Mouse (Mus musculus) lung, postnatal 0 days (tissue): Measurements from ENCODE around the gene Cdc42bpb. TPM values are rescaled to one million over a fixed set of nuclear protein-coding genes. Genes with fewer than 3 reads are reported as not detected.

Experiments
- ATAC-seq: fragments of 200-750 bp; cut with Nextera tagmentation; 2 replicates; pipeline ENCODE4 v1.8.0; 2017; ENCODE audit warnings: moderate library complexity
- DNase-seq: peaks from one replicate; pipeline ENCODE4 v3.0.0-alpha.2; 2016; ENCODE audit warnings: low spot score
- H3K27ac ChIP-seq: fragments of 300-500 bp; sonication (generic); 2 replicates; pipeline ENCODE4 v1.5.1; 2014; ENCODE audit warnings: antibody characterized with exemption, mild to moderate bottlenecking, low read length, mixed read lengths
- H3K27me3 ChIP-seq: fragments of 300-500 bp; sonication (generic); replicated peaks from 2 replicates; pipeline ENCODE4 v1.6.1; 2014; ENCODE audit warnings: low read length, mixed read lengths; ENCODE audit not compliant: insufficient read depth
- H3K36me3 ChIP-seq: fragments of 300-500 bp; sonication (generic); 2 replicates; pipeline ENCODE4 v1.6.1; 2014; ENCODE audit warnings: low read length, mixed read lengths; ENCODE audit not compliant: insufficient read depth
- H3K4me1 ChIP-seq: fragments of 300-500 bp; sonication (generic); 2 replicates; pipeline ENCODE4 v1.6.1; 2014; ENCODE audit warnings: antibody characterized with exemption, low read depth, low read length, mixed read lengths; ENCODE audit not compliant: insufficient read depth
- H3K4me2 ChIP-seq: fragments of 300-500 bp; sonication (generic); replicated peaks from 2 replicates; pipeline ENCODE4 v1.6.1; 2014; ENCODE audit warnings: low read depth, mild to moderate bottlenecking, low read length, moderate library complexity, mixed read lengths
- H3K4me3 ChIP-seq: fragments of 300-500 bp; sonication (generic); 2 replicates; pipeline ENCODE4 v1.5.1; 2014; ENCODE audit warnings: low read depth, low read length
- H3K9ac ChIP-seq: fragments of 300-500 bp; sonication (generic); replicated peaks from 2 replicates; pipeline ENCODE4 v1.6.1; 2014; ENCODE audit warnings: low read depth, mild to moderate bottlenecking
- H3K9me3 ChIP-seq: fragments of 300-500 bp; sonication (generic); 2 replicates; pipeline ENCODE4 v1.6.1; 2016; ENCODE audit warnings: low read length, mixed read lengths
- CTCF ChIP-seq: IDR thresholded peaks from 2 replicates; pipeline ENCODE4 v1.5.1; 2016; ENCODE audit warnings: antibody characterized with exemption, mild to moderate bottlenecking
- EP300 ChIP-seq: IDR thresholded peaks from 2 replicates; pipeline ENCODE4 v1.6.1; 2016; ENCODE audit warnings: antibody characterized with exemption, mild to moderate bottlenecking, control low read depth
- WGBS: fragments of 180-500 bp; shearing (Covaris S2); extraction: QIAGEN DNeasy Blood & Tissue Kit; methylation state at CpG from one replicate; pipeline ENCODE4 v1.1.7; 2014; 5-methylcytosine and 5-hydroxymethylcytosine counted together
- polyA plus RNA-seq: library from polyadenylated mRNA; unstranded; fragments of >200 nt; fragmentation: Nextera tagmentation; extraction: Ambion mirVana; gene quantifications from 2 replicates; pipeline ENCODE4 v1.2.1, GENCODE M21; 2015

The Cdc42bpb gene
- polyA plus RNA-seq, 1 experiment from 2014 or later, result 32.5 TPM

GRCm38 (mm10) chr12:111370249-111370648 is 7.3 kb downstream of the Cdc42bpb start:
- H3K4me1 ChIP-seq, result peaks cover 19% of the 10 kb centered on the region; the same call in 1 of the 2 replicates

DNA sequence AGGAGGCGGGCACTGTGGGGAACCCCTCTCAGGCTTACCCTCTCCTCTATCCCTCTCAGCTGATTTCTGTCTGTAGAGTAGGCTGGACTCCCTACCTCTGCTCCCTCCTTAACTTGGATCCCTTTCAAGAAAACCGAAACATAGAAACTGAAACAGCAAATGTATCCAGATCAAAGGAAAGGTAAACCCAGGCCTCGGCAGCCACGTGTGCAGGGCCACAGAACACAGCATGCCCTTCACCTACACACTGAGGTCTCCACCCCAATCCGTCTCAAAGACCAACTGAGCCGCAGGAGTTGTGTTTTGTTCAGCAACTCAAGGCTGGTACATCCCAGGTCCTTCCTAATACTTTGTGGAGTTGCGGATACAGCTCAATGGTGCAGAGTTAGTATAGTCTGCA is 10.5 kb downstream of the Cdc42bpb start:
- H3K9me3 ChIP-seq, result no peaks in the 10 kb centered on the region
- no peak overlapping the region for H3K27ac ChIP-seq
- peaks cover 18% of the 10 kb centered on the region; the same call in 1 of the 2 replicates for H3K4me1 ChIP-seq
- H3K4me2 ChIP-seq, result no peak overlapping the region
- H3K27me3 ChIP-seq, result no peaks in the 10 kb centered on the region
- no peak for TF ChIP-seq EP300
- TF ChIP-seq CTCF, result no peak
- DNase-seq, result no peak
- no peak overlapping the region for H3K4me3 ChIP-seq
- H3K36me3 ChIP-seq, result no peaks in the 10 kb centered on the region
- 61% methylated on average over 7 of the region's 7 CpGs for WGBS
- ATAC-seq, result peak; percentile 21; the same call in 1 of the 2 replicates
- H3K9ac ChIP-seq, result no peak overlapping the region

More at GRCm38 (mm10) chr12:111370249-111370648, 7.3 kb downstream of the Cdc42bpb start:
- TF ChIP-seq CTCF (peak; percentile 52), EP300 (no peak)
- 52% methylated on average over 4 of the region's 4 CpGs for WGBS
- Histone ChIP-seq H3K4me3 (no peak overlapping the region), H3K9me3 (no peaks in the 10 kb centered on the region), H3K27ac (no peak overlapping the region), H3K36me3 (no peaks in the 10 kb centered on the region), H3K4me2 (no peak overlapping the region), H3K27me3 (no peaks in the 10 kb centered on the region), H3K9ac (no peak overlapping the region)
- ATAC-seq (peak; percentile 47), DNase-seq (peak; percentile 57)

DNA sequence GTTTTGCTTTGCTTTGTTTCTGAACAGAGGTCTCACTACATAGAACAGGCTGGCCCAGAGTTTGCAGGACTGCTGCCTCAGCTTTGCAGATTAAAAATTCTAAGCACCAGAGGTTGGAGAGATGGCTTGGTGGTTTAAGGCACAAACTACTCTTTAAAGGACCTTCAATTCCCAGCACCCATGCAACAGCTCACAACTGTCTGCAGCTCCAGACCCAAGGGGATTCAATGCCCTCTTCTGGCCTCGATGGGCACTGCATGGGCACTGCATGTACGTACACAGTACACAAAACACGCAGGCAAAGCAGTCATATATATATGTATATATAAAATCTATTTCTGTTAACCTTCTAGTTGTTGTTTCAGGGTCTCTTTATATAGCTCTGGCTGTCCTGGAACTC is 13.3 kb downstream of the Cdc42bpb start:
- DNase-seq, result no peak
- Histone ChIP-seq H3K9ac (no peak overlapping the region), H3K4me1 (peaks cover 21% of the 10 kb centered on the region; the same call in 1 of the 2 replicates), H3K27me3 (no peaks in the 10 kb centered on the region), H3K4me2 (no peak overlapping the region), H3K36me3 (no peaks in the 10 kb centered on the region), H3K4me3 (no peak overlapping the region), H3K9me3 (no peaks in the 10 kb centered on the region), H3K27ac (no peak overlapping the region)
- no peak for TF ChIP-seq EP300
- TF ChIP-seq CTCF, result peak; percentile 49
- no peak for ATAC-seq
- 94% methylated on average over 3 of the region's 3 CpGs for WGBS

- no peak for DNase-seq
- no peak overlapping the region for H3K9ac ChIP-seq
- no peaks in the 10 kb centered on the region for H3K36me3 ChIP-seq
- no peak overlapping the region for H3K27ac ChIP-seq
- peaks cover 10% of the 10 kb centered on the region; the same call in 1 of the 2 replicates for H3K4me1 ChIP-seq
- H3K4me3 ChIP-seq, result no peak overlapping the region
- TF ChIP-seq CTCF (no peak), EP300 (no peak)
- H3K27me3 ChIP-seq, result no peaks in the 10 kb centered on the region
- H3K4me2 ChIP-seq, result no peak overlapping the region
- ATAC-seq, result no peak
- WGBS, result 64% methylated on average over 14 of the region's 14 CpGs
- H3K9me3 ChIP-seq, result no peaks in the 10 kb centered on the region
Measured at GRCm38 (mm10) chr12:111361319-111362098, 16.0 kb downstream of the Cdc42bpb start.

DNA sequence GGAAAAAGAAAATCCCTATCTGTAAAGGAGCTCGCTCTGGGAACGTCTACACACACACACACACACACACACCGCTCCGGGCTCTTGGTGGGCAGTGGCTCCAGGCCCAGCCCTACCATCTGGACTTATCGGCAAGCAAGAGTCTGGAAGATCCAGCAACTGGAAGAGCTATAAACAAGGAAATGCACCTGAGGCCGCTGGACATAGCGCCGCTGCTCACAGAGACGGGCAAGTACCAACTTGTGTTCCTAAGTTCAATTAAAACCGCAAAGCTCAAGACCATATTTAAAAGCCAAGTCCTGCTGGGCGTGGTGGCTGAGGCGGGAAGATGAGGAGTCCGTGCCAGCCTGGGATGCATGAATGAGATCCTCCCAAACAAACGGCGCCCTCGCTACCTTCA is 16.8 kb downstream of the Cdc42bpb start:
- Histone ChIP-seq H3K4me3 (no peak overlapping the region), H3K4me2 (no peak overlapping the region), H3K27ac (no peak overlapping the region), H3K9ac (no peak overlapping the region), H3K27me3 (no peaks in the 10 kb centered on the region), H3K9me3 (no peaks in the 10 kb centered on the region), H3K36me3 (no peaks in the 10 kb centered on the region), H3K4me1 (peaks cover 10% of the 10 kb centered on the region; the same call in 1 of the 2 replicates)
- whole genome bisulfite sequencing, result 82% methylated on average over 16 of the region's 16 CpGs
- no peak for DNase-seq
- ATAC-seq, result no peak
- TF ChIP-seq CTCF, result no peak
- TF ChIP-seq EP300, result no peak

DNA sequence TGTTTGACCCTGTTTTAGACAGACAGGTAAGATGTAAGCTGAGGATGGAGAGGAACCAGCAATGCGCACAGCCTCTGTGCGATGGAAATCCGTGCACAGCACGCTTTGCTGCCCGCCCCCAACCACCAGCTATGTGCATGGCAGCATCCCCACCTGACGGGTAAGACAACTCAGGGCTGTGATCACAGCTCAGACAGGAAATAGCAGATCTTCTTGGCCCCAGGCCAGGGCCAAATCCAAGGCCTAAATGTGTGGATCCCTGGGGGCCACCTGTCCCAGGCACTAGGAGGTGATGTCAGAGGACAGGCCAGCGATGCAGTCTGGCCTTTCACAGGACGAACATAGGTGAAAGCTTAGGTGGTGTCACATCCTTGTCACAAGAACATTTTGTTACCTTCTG is 21.3 kb downstream of the Cdc42bpb start:
- Histone ChIP-seq H3K4me3 (no peak overlapping the region), H3K4me1 (peaks cover 18% of the 10 kb centered on the region; the same call in 1 of the 2 replicates), H3K9ac (no peak overlapping the region), H3K36me3 (no peaks in the 10 kb centered on the region), H3K4me2 (no peak overlapping the region), H3K27me3 (no peaks in the 10 kb centered on the region), H3K9me3 (no peaks in the 10 kb centered on the region), H3K27ac (no peak overlapping the region)
- no peak for ATAC-seq
- no peak for TF ChIP-seq CTCF
- TF ChIP-seq EP300, result no peak
- WGBS, result 83% methylated on average over 8 of the region's 8 CpGs
- DNase-seq, result no peak
